Mouse (Mus musculus) CH12.LX (cell line): ENCODE results near the gene Baiap2l1. TPM values are rescaled to one million over a fixed set of nuclear protein-coding genes. Genes with fewer than 3 reads are reported as not detected.
A peak's percentile ranks its signal among the peaks of the same experiment; 100 is the strongest.

Experiments
- DNase-seq: peaks from one replicate; pipeline ENCODE4 v3.0.0-alpha.2; 2013; ENCODE audit errors: extremely low read depth
- H3K27ac ChIP-seq: 2 replicates; pipeline ENCODE4 v1.5.1; 2012; ENCODE audit warnings: low read depth, mild to moderate bottlenecking, control low read depth, moderate library complexity; ENCODE audit not compliant: insufficient read depth
- H3K27me3 ChIP-seq: replicated peaks from 2 replicates; pipeline ENCODE3; 2012; ENCODE audit warnings: inconsistent platforms
- H3K36me3 ChIP-seq, 2 experiments: replicated peaks in 1 of 2; 2 replicates each; pipeline versions ENCODE3 to v1.6.1; 2012; ENCODE audit warnings: inconsistent platforms in 1 of 2, low read length in 1 of 2, mild to moderate bottlenecking in 1 of 2, mixed read lengths in 1 of 2, moderate library complexity in 1 of 2; ENCODE audit not compliant: control insufficient read depth in 1 of 2, insufficient read depth in 1 of 2
- H3K4me1 ChIP-seq, 2 experiments: 2 replicates each; pipeline ENCODE4 v1.6.1; 2012; ENCODE audit warnings: inconsistent platforms in 1 of 2, moderate library complexity in 1 of 2; ENCODE audit not compliant: insufficient read depth in 2 of 2, control insufficient read depth in 1 of 2
- H3K4me2 ChIP-seq: 2 replicates; pipeline ENCODE4 v1.6.1; 2012; ENCODE audit warnings: low read depth, mild to moderate bottlenecking, control low read depth; ENCODE audit not compliant: poor library complexity, insufficient read depth, severe bottlenecking
- H3K4me3 ChIP-seq, 3 experiments: fragments of 150-350 bp in 1 of 3; sonication (generic) in 1 of 3; replicated peaks in 1 of 3; 2 replicates each; pipeline versions ENCODE3 to v1.5.1; 2011 to 2012; ENCODE audit warnings: low read depth in 2 of 3, low read length in 2 of 3, mild to moderate bottlenecking in 2 of 3, moderate library complexity in 2 of 3, control low read depth in 1 of 3, improper control_type of control experiment in 1 of 3, inconsistent platforms in 1 of 3, mixed read lengths in 1 of 3; ENCODE audit not compliant: poor library complexity in 1 of 3
- H3K79me2 ChIP-seq: replicated peaks from 2 replicates; pipeline ENCODE4 v1.6.1; 2012; ENCODE audit warnings: mild to moderate bottlenecking, moderate library complexity; ENCODE audit not compliant: control insufficient read depth, poor library complexity, insufficient read depth, severe bottlenecking; ENCODE audit errors: extremely low read depth
- H3K9ac ChIP-seq: 2 replicates; pipeline ENCODE4 v1.6.1; 2012; ENCODE audit warnings: low read depth, mild to moderate bottlenecking, control low read depth, moderate library complexity; ENCODE audit not compliant: insufficient read depth
- H3K9me3 ChIP-seq: replicated peaks from 2 replicates; pipeline ENCODE3; 2012; ENCODE audit warnings: low read length, inconsistent platforms, mixed read lengths
- BHLHE40 ChIP-seq: IDR thresholded peaks from 2 replicates; pipeline ENCODE4 v1.6.1; 2011; ENCODE audit warnings: mild to moderate bottlenecking, low read depth, low read length, improper control_type of control experiment
- CHD1 ChIP-seq: IDR thresholded peaks from 2 replicates; pipeline ENCODE4 v1.6.1; 2012; ENCODE audit warnings: low read depth, low read length, improper control_type of control experiment, inconsistent platforms
- E2F4 ChIP-seq: IDR thresholded peaks from 2 replicates; pipeline ENCODE4 v1.6.1; 2011; ENCODE audit warnings: low read depth, low read length, improper control_type of control experiment; ENCODE audit not compliant: insufficient replicate concordance
- GABPA ChIP-seq: IDR thresholded peaks from 2 replicates; pipeline ENCODE4 v1.6.1; 2012; ENCODE audit warnings: low read depth, low read length, improper control_type of control experiment, inconsistent platforms; ENCODE audit not compliant: insufficient replicate concordance
- HCFC1 ChIP-seq: IDR thresholded peaks from 2 replicates; pipeline ENCODE4 v1.6.1; 2012; ENCODE audit warnings: low read depth, mild to moderate bottlenecking, inconsistent platforms, low read length, improper control_type of control experiment
- IRF4 ChIP-seq: IDR thresholded peaks from 2 replicates; pipeline ENCODE4 v1.6.1; 2014; ENCODE audit warnings: low read depth, mild to moderate bottlenecking, inconsistent platforms, low read length, improper control_type of control experiment
- JUN ChIP-seq: IDR thresholded peaks from 2 replicates; pipeline ENCODE4 v1.6.1; 2011; ENCODE audit warnings: low read depth, mild to moderate bottlenecking, low read length, improper control_type of control experiment, moderate library complexity; ENCODE audit not compliant: insufficient read depth
- MEF2A ChIP-seq: IDR thresholded peaks from 2 replicates; pipeline ENCODE4 v1.6.1; 2014; ENCODE audit warnings: low read depth, mild to moderate bottlenecking, inconsistent platforms, low read length, improper control_type of control experiment, borderline replicate concordance
- MYC ChIP-seq: IDR thresholded peaks from 2 replicates; pipeline ENCODE4 v1.6.1; 2011; ENCODE audit warnings: low read depth, mild to moderate bottlenecking, improper control_type of control experiment, low read length
- NELFE ChIP-seq: IDR thresholded peaks from 2 replicates; pipeline ENCODE4 v1.6.1; 2011; ENCODE audit warnings: low read depth, low read length, improper control_type of control experiment
- PAX5 ChIP-seq: IDR thresholded peaks from 2 replicates; pipeline ENCODE4 v1.6.1; 2012; ENCODE audit warnings: low read length, inconsistent platforms, mixed read lengths
- POLR2A ChIP-seq: IDR thresholded peaks from 2 replicates; pipeline ENCODE4 v1.6.1; 2011; ENCODE audit warnings: low read depth, mild to moderate bottlenecking, improper control_type of control experiment, low read length
- POLR2AphosphoS2 ChIP-seq: IDR thresholded peaks from 2 replicates; pipeline ENCODE4 v1.6.1; 2011; ENCODE audit warnings: low read depth, low read length, improper control_type of control experiment
- RCOR1 ChIP-seq: conservative IDR thresholded peaks from 2 replicates; pipeline ENCODE4 v1.6.1; 2012; ENCODE audit warnings: low read depth, mild to moderate bottlenecking, inconsistent platforms, low read length, improper control_type of control experiment
- TBP ChIP-seq: conservative IDR thresholded peaks from 2 replicates; pipeline ENCODE4 v1.6.1; 2011; ENCODE audit warnings: low read depth, low read length, improper control_type of control experiment
- USF2 ChIP-seq: conservative IDR thresholded peaks from 2 replicates; pipeline ENCODE4 v1.6.1; 2011; ENCODE audit warnings: low read depth, low read length, improper control_type of control experiment
- ZKSCAN1 ChIP-seq: IDR thresholded peaks from 2 replicates; pipeline ENCODE4 v1.6.1; 2012; ENCODE audit warnings: low read depth, inconsistent platforms, low read length, improper control_type of control experiment, borderline replicate concordance
- ZMIZ1 ChIP-seq: IDR thresholded peaks from 2 replicates; pipeline ENCODE4 v1.6.1; 2012; ENCODE audit warnings: low read depth, mild to moderate bottlenecking, inconsistent platforms, low read length, improper control_type of control experiment
- dilution Hi-C: fragments of 300-500 bp; cut with MboI; formaldehyde crosslinking; loops from 2 replicates; pipeline ENCODE4 v1.14.3; 2020; ENCODE audit warnings: low sequenced_read_pairs; ENCODE audit not compliant: extremely low pct_unique_long_range_greater_than_20kb, extremely low pct_ligation_motif_present
- in situ Hi-C: fragments of 300-500 bp; cut with MboI; formaldehyde crosslinking; loops from 3 replicates; pipeline ENCODE4 v1.14.3; 2019; ENCODE audit warnings: low sequenced_read_pairs, low pct_ligation_motif_present, low pct_unique_long_range_greater_than_20kb, mixed read lengths
- polyA plus RNA-seq: library from polyadenylated mRNA; unstranded; fragments of >175 nt; gene quantifications from 2 replicates; pipeline ENCODE4 v1.2.1, GENCODE M21; 2012; ENCODE audit warnings: low read depth; ENCODE audit not compliant: insufficient read length
- total RNA-seq, 2 experiments: library from RNA; depleted of rRNA; stranded (reverse); fragments of 300-350 nt in 1 of 2; fragments of >200 nt in 1 of 2; gene quantifications; 2 replicates each; pipeline ENCODE4 v1.2.3; 2012 to 2014

Baiap2l1 gene
- total and polyA plus RNA-seq, 3 experiments = 0.04 to 0.40 (median 0.11) TPM

DNA sequence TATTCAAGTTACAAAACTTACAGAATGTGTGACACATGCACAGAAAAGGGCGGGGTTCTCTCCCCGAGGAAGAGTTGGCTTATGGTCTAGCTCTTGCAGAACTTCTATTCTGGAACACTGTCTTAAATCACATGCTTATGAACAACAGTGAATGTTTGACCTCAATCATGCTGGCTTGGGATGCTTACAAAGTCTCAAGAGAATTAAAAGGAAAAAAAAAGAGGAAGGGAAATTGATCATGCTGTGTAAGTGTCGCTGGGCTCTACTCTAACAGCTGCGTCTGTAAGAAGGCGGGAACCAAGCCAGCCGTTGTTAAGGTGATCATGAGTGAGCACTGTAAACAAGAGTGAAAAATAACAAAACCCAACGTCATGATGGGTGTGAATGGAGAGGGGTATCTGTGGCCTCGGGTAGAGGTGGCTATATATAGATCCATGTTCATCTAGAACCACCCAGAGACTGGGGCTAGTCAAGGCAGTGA is 74.3 kb downstream of the Baiap2l1 start (continued):
- TF ChIP-seq POLR2AphosphoS2 = no peak
- TF ChIP-seq, all 38 proteins: peak for 17

DNA sequence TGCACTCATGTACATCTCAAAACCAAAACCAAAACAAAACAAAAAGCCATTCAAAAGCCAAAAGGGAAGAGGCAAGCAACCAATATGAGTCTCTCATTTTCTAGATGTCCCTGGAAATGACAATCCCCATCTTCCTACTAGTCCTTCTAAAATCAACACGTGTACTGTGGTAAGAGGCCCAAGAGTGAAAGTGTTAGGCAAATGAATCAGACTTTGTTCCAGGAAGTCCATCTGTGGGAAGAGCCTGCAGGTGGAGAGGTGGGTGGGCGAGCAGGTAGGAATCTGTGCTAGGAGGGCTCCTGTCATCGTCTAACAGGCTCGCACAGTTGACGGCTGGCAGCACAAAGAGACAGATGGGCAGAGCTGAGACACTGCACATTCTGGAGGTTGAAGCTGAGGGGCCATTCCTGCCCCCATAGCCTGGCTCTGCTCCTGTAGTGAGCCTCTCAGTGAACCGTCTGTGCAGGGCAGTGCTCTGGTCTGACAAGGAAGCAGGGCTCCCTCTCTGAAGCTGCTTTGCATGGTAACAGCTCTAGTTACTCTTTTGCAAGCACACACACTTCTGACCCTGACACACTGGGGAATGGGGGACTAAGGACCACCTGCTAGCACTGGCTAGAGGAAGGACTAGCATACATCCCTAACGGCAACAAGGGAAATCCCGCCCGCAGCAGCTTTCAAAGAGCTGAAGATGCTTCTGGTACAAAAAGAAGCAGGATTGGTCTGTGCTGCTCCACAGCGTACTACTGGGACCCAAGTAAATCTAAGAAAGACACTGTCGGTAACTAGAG is 75.2 kb downstream of the Baiap2l1 start:
- H3K9ac ChIP-seq = no peak overlapping the region
- H3K36me3 ChIP-seq = peaks cover 2 to 12% of the 10 kb centered on the region in 2 experiments
- no peaks in the 10 kb centered on the region for H3K27me3 ChIP-seq
- in situ Hi-C loops = no loop called here
- H3K9me3 ChIP-seq = no peaks in the 10 kb centered on the region
- H3K4me3 ChIP-seq = peak overlapping the region in 1 of 3 experiments; percentile 3
- no peaks in the 10 kb centered on the region for H3K79me2 ChIP-seq
- peak overlapping the region; percentile 14 for H3K4me2 ChIP-seq
- peaks cover 28 to 70% of the 10 kb centered on the region in 2 experiments for H3K4me1 ChIP-seq
- TF ChIP-seq BHLHE40 = peak; percentile 76
- no peak for TF ChIP-seq E2F4
- no peak for TF ChIP-seq MYC
- TF ChIP-seq ZKSCAN1 = no peak
- TF ChIP-seq, all 38 proteins: peak for 1
- H3K27ac ChIP-seq = no peak overlapping the region
- DNase-seq = peak; percentile 74
- dilution Hi-C loops = no loop called here

DNA sequence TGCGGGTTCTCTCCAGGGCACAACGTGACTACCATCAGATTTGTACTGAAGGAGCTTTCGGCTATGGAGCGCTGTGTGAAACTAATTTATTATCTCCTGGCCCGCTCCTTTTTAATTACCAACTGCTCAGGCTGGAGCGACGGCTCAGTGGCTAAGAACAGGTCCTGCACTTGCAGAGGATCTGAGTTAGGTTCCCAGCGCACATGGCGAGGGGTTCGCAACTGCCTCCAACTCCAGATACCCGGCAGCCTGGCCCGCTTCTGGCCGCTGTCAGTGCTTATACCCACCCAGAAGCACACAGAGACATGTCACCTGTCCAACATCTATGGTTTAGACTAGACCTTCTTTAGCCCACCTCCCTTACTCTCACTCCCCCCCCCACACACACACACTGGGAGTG is 78.0 kb downstream of the Baiap2l1 start:
- Histone ChIP-seq H3K4me1 (peaks cover 24 to 68% of the 10 kb centered on the region in 2 experiments), H3K36me3 (peaks cover 2 to 12% of the 10 kb centered on the region in 2 experiments), H3K27me3 (no peaks in the 10 kb centered on the region), H3K9ac (no peak overlapping the region), H3K4me2 (no peak overlapping the region), H3K9me3 (no peaks in the 10 kb centered on the region), H3K27ac (no peak overlapping the region), H3K79me2 (no peaks in the 10 kb centered on the region), H3K4me3 (no peak overlapping the region)
- dilution Hi-C loops = no loop called here
- no peak for DNase-seq
- in situ Hi-C loops = no loop called here
- no peak for TF ChIP-seq TBP
- no peak for TF ChIP-seq MEF2A
- TF ChIP-seq GABPA = no peak
- TF ChIP-seq POLR2A = no peak
- TF ChIP-seq E2F4 = no peak
- no peak for TF ChIP-seq NELFE
- TF ChIP-seq ZMIZ1 = no peak
- TF ChIP-seq MYC = no peak
- no peak for TF ChIP-seq CHD1
- TF ChIP-seq HCFC1 = no peak
- TF ChIP-seq RCOR1 = no peak
- no peak for TF ChIP-seq IRF4
- no peak for TF ChIP-seq PAX5
- TF ChIP-seq USF2 = no peak
- TF ChIP-seq BHLHE40 = no peak
- no peak for TF ChIP-seq JUN
